Mouse (Mus musculus) urinary bladder, adult 18-20 months (tissue): ENCODE measurements around the gene Kcnj14.

Experiments used
- DNase-seq, 2 experiments: peaks; one replicate each; pipeline ENCODE4 v3.0.0; 2022; ENCODE audit warnings: low spot score in 2 of 2, mixed read lengths in 2 of 2

Kcnj14 gene

DNA sequence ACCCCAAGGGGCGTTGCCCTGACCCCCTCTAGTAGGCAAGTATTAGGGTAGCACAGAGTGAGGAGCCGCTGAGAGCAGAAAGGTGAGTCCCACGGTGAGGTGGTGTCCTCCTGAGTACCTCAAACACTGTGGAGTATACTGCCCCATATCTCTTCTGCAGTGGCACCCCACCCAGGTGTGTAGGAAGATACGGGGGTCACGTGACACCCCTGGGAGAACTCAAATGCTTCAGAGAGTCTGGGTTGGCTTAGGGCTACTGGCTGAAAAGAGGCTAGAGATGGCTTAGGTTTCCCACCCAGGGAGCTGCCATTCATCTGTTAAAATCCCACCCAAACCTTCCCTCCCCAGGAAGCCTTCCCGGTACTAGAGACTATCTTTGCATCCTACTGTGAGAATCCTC lies 27.6 kb downstream of the Kcnj14 start:
- no peak for DNase-seq

DNA sequence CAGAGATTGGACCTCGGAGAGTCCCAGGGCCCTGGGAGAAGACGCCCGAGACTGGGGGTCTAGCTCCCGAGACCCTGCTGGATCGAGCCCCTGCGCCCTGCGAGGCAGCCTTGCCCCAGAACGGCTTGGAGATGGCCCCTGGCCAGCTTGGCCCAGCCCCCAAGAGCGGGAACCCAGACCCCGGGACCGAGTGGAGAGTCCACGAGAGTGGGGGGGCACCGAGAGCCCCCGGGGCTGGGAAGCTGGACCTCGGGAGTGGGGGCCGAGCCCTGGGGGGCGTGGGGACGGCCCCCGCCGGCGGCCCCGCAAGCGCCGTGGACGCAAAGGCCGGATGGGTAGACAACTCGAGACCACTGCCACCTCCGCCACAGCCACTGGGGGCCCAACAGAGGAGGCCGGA lies 29.6 kb downstream of the Kcnj14 start:
- no peak for DNase-seq

DNA sequence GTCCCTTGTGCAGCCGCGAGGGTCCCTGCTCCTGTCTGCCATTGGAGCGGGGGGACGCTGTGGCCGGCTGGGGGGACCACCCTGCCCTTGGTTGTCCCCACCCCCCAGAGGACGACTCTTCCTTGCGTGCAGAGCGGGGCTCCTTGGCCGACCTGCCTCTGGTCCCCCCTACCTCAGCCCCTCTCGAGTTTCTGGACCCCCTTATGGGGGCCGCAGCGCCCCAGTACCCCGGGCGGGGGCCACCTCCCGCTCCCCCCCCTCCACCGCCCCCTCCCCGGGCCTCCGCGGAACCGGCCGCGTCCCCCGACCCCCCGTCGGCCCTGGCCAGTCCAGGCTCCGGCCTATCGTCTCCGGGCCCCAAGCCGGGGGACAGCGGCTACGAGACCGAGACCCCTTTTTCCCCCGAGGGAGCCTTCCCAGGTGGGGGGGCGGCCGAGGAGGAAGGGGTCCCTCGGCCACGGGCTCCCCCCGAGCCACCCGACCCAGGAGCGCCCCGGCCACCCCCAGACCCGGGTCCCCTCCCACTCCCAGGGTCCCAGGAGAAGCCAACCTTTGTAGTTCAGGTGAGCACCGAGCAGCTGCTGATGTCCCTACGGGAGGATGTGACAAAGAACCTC lies 30.5 kb downstream of the Kcnj14 start:
- no peak for DNase-seq

DNA sequence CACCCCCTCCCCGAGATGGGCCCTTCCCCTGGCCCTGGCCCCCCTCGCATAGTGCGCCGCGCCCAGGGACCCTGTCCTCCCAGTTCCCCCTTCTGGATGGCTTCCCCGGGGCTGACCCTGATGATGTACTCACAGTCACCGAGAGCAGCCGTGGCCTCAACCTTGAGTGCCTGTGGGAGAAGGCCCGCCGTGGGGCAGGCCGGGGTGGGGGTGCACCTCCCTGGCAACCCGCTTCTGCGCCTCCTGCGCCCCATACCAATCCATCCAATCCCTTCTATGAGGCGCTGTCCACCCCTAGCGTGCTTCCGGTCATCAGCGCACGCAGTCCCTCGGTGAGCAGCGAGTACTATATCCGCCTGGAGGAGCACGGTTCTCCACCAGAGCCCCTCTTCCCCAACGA lies 31.3 kb downstream of the Kcnj14 start:
- DNase-seq = no peak

DNA sequence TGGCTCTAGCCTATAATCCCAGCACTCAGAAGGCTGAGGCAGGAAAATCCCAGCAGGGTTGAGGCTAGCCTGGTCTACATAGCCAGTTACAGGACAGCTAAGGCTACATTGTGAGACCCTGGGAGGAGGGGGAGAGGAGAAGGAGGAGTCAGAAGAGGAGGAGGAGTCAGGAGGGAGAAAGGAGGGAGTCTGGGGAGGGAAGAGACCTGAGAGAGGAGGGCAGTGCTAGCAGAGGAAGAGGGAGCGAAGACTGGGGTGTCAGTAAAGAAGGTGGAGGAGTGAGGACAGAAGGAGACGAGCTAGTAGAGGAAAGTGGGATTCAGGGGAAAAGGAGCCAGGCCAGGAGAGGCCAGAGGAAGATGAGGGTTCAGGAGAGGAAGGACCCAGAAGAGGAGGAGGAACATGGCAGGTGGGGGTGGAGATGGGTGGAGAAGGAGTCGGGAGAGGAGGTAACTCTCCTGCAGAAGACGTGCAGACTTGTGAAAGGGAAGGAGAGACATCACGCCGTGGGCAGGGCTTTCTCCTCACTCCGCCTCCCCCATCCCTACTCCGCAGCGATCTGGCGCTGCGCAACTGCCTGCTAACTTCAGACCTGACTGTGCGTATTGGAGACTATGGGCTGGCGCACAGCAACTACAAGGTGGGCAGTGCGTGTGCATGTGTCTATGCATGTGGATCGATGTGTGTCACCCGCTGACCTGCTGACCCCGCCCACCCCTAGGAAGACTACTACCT lies 32.7 kb downstream of the Kcnj14 start:
- no peak for DNase-seq

DNA sequence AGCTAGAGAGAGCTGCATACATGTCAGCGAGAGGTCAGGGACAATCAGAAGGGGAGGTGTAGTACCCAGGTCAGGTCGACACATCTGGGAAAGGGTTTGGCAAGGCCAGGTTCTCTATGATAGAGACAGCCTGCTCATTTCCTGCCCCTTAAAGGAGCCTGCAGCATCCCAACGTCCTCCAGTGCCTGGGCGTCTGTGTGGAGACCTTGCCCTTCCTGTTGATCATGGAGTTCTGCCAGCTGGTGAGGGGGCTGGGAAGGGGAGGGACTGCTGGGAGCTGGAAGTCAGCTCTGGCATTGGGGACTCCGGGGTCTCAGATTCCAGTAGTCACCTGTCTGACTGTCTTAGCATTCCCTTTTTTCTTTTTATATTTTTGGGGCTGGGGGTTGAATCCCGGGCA lies 33.9 kb downstream of the Kcnj14 start:
- DNase-seq = no peak

DNA sequence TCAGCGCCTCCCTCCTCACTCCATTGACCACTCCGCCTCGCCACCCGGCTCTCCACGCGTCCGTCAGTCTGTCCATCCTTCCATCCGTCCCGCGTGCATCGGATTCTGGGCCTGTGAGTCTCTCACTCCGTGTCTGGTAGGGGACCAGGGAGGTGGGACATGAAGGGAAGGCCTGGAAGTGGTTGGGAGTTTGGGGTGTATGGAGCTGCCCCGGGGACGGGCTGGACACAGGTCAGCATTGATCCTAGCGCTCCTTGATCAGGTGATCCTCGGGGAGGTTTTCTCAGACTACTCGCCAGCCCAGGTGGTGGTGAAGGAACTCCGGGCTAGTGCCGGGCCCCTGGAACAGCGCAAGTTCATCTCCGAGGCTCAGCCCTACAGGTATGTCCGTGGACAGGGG lies 36.9 kb downstream of the Kcnj14 start:
- DNase-seq = no peak

DNA sequence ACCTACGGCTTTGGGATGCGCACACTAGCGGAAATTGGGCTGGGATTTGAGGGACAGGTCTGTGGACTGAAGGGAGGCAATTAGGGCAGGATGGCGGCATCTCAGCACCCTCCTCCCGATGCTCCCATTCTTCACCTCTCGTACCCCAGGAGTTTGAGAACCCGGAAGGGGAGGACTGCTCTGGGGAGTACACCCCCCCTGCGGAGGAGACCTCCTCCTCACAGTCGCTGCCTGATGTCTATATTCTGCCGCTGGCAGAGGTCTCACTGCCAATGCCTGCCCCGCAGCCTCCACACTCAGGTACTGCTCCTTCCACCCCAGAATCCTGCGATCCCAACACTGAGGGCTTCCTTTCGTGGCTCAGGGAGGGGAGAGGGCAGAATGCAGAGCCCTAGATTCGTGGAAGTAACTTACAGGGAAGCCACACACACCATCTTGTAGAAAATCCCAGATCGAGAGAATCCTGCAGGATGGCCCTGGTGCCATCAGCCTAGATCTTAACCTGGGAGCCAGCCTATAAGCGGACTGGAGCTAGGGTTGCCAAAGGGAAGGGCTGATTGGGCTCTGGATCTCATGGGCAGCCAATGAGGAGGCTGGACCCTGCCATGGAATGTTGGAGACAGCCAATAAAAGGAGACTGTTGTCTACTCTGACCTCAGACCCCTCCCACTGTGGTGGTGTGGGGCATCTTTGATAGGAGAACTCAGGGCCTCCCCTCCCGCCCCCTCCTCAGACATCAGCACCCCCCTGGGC lies 37.7 kb downstream of the Kcnj14 start:
- DNase-seq = no peak

DNA sequence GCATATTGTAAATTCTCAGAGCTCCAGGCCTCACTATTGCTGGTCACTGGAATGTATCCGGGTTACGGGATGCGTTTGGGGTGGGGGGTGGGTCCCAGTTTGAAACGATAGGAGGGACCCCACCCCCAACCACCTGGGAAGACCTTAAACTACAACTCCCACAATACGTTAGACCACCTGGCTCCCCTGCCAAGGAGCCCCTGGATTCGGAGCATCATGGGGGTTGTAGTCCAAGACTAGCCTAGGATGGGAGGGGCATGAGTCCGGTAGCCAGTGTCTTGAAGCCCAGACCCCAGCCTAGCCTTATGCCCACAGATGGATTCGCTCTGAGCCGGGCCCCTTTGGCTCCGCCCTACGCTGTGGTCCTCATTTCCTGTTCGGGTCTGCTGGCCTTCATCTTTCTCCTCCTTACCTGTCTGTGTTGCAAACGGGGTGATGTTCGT lies 38.4 kb downstream of the Kcnj14 start:
- DNase-seq = no peak

DNA sequence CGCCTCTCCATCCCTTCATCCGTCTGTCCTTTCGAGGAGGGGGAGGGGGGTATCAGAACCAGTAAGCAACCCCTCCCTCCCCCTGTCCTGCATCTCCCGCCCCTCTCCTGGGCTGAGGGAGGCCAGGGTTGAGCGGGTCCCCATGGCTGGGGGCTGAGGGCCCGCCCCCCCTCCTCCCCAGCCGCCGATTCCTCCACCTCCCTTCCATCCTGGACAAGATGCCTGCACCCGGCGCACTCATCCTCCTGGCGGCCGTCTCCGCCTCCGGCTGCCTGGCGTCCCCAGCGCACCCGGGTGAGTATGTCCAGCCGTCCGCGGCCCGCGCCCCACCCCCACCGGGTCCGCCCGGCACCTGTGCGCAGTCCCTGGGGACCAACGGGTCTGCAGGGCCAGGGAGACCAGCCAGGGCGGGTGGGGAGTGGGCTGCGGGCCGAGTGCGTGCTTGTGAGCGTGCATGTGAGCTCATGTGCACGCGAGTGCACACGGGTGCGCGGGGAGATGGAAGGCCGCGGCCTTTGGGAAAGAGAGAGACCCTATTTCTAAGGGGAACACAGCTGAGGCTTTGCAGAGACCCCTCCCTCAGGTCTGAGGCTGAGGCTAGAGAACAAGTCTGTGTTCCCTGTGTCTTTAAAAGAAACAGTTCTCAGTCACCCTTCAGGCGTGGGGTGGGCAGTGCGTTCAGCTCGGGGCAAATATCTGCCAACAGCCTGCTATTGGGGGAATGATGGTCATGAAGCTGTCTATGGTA lies 39.0 kb downstream of the Kcnj14 start:
- no peak for DNase-seq

DNA sequence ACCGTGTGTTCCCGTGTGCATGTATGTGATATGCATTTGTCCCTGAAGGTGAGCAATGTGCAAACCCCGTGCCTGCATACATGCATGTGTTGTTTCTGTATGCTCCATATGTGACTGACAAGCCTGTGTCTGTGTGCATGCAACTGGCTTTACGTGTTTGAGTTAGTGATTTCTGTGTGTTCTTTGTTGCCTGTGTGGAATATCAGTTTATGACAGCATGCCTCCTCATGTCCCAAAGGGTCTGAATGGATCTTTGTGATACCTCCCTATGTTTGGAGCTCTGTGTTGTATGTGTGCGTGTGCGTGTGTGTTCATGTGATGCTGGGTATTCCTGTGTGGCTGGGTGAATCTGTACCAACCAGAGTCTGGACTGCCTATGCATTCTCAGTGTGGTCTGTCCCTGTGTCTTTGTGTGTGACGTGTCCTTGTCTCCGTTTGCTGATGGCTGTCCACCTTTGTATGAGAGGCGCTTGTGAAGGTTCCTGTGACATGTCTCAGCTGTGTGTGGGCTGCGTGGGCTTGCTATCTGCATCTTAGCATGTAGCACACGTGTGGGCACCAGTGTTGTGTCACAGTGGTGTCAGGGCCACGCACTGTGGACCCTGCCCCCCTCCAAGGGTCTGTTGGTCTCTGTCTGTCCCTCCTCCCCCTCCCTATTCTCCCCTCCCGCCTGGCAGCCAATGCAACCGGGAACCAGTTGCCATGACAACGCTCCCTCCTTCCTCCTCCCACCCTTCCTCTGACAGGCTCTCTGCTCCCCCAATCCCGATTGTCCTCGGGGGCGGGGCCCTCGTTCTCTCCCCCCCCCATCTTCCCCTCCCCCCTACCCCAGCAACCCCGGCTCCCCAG lies 39.8 kb downstream of the Kcnj14 start, which contains the start of gene Sult2b1:
Sult2b1 (minus strand) TSS at position 146 of the 849 bp plus-strand sequence.
- no peak for DNase-seq

DNA sequence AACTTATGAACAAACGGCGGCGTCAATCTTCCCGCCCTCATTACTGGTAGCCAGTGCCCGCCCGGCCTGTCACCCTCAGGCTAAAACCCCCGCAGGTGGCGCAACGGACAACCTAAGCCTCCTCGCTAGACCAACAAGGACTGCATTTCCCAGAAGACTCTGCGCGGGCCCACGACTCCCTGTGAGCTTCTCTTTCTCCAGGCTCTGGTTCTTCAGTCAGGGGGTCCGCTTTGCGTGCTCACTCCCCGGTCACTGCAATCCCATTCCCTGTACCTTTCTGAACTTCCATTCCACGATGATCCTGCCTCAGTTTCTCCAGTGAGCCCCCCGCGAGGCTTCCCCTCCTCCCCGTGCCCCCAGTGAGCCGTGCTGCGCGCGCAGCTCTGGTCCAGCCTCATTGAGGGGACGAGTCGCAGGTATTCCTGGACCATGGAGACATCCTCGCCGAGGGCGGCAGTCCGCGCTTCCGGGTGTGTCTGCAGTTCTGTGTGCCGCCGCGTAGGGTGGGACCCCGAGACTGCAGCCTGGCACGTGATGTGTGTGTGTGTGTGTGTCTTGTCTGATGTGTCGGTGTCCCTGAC lies 41.0 kb downstream of the Kcnj14 start, which contains the start of gene Lmtk3:
Lmtk3 (plus strand) TSS at position 228 of the 581 bp plus-strand sequence.
- DNase-seq = peak in 1 of 2 experiments; percentile 50

DNA sequence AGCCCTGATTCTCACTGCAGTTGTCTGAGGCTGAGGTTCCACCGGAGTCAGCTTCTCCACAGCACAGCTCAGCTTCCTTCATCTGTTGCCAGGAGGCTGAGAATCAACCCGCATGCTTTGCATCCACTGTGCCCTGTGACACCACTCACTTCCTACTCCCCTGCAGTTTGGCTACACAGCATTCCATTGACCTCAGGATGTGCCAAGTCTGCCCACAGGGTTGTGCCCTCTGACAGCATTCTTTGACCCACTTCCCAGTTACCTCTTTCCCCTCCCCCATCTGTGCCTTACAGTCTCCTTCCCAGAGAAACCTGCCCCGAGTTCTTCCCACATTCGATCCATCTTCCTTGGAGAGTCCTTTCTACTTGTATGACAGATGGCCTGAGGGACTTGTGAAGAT lies 42.3 kb downstream of the Kcnj14 start:
- no peak for DNase-seq

DNA sequence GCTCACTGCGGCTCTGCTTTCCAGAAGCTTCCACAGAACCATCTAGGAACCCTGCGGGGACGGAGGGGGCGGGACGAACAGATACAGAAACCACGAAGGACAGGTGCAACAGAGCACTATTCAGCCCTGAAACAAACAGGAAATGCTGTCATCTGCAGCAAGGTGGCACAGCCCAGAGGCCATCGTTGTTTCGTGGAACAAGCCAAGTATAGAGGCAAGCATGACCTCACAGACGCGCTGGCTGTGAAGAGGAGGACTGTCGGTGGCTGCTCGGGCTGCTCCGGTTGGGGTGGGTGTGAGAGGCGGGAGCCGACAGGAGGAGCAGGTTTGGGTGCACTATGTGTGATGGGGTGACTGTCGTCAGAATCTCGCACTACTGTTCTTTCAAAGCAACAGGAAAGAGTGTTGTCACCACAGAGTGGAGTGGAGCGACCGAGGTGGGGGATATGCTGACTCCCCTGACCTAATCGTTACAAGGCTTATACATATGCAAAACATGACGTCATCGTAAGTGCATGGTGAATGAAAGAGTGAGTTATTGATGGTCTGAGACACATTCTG lies 45.4 kb downstream of the Kcnj14 start:
- no peak for DNase-seq

DNA sequence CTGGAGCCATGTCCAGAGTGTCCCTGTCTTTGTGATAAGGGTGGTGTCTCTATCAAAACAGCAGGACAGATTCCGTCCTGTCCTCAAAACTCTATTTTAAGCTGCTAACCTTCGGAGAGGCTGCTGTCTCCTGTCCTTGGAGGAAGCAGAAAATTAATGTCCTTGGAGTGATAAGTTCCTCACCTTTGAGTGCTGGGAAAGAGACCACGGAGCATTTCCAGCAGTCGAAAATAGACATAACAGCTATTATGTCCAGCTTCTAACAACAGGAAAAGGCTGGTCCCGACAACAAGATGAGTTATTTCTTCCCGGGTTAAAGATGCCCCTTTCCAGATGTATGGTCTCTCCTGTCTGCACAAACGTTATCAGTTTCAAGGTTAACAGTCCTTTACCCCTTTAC lies 49.3 kb downstream of the Kcnj14 start:
- DNase-seq = no peak

DNA sequence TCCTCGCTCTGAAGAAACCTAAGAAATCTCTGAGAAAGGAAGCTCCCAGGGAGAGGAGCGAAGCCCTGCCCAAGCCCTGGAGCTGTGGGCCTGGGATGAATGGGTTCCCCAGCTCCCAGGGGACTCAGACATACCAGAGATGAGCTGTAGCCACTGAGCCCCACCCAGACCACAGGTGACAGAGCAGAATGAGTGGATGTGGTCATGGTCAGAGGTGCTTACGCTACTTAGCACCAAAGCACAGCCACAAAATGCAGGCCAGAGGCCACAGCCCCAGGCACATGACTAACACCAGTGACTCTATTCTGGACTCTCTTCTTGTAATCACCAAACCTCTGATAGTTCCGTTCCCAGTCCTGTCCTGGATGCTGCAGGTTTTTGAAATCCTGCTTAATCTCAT lies 53.5 kb downstream of the Kcnj14 start:
- DNase-seq = no peak

DNA sequence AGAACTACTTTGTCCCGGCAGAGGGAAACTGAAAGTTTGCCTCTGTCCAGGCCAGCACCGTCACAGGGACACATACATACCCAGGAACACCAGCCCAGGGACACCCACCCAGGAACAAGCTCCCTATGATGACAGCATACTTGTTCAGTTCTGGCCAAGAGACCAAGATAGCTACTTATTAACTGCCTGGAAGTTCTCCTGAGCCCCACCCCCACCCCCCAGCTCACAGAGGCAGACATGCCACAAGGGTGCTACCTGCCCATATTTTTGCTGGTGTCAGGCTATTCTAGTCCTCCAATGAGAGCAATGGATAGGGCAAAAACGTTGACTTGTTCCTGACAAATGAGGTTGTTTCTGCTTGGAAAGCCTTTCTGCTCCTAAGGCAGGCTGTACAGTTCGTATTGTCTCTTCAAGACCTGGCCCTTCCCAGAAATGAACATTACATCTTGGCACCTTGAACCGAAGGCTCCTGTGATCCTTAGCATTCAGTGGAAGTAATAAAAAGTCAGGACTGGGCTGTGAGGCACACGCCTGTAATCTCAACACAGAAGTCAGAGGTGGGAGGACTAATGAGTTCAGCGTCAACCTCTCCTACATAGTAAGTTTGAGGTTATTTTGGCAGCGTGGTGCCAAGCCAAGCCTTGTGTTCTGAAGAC lies 54.0 kb downstream of the Kcnj14 start:
- DNase-seq = no peak

DNA sequence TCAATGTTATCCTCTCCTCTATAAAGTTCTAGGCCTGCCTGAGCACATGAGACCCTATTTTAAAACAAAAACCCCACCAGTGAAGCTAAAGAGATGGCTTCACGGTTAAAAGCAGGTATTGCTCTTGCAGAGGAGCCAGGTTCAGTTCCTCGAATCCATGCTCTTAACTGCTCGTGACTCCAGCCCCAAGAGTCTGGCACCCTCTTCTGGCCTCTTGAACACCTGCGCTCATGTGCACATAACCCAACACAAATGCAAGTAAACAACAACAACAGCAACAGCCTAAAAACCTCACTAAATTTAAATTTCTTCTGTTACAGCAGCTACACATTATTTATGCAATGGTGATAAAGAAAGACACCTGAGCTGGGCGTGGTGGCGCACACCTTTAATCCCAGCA lies 57.1 kb downstream of the Kcnj14 start:
- DNase-seq = no peak

DNA sequence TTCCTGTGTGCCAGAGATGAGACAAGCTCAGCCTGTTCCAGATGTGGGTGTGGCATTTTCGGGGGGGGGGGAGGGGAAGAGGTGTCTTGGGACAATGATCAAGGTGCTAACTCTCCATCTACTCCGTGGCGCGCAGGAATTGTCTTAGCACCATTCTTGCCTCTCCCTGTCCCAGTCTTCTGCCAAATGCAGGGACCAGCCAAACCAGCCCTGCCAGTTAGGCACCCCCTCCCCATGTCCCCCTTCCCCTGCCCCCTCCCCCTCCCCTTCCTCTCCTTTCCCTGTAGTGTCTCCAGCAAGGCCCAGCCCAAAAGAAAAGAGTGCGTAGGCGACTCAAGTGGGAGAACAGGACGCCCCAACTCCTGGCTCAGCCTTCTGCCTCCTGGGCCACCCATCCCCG lies 57.8 kb downstream of the Kcnj14 start:
- no peak for DNase-seq
